Mouse (Mus musculus): ENCODE data around the gene H6pd. TPM values are rescaled to one million over a fixed set of nuclear protein-coding genes. Genes with fewer than 3 reads are reported as not detected.

H6pd gene
- polyA plus RNA-seq, 1 experiment from 2014 or later, result 16.9 TPM

- H3K9ac ChIP-seq, result no peak overlapping the region
- no peak overlapping the region for H3K4me3 ChIP-seq (replicated peaks)
- no peak overlapping the region for H3K27ac ChIP-seq (replicated peaks)
- peaks cover 76% of the 10 kb centered on the region for H3K27me3 ChIP-seq
- H3K36me3 ChIP-seq (replicated peaks), result no peaks in the 10 kb centered on the region
- peaks cover 20% of the 10 kb centered on the region for H3K4me1 ChIP-seq (replicated peaks)
- WGBS (ENCODE audit: insufficient replicate concordance), result 16% methylated on average over 15 of the region's 15 CpGs
- no peaks in the 10 kb centered on the region for H3K9me3 ChIP-seq (replicated peaks)
- peak overlapping the region; percentile 58 for H3K4me2 ChIP-seq
- ATAC-seq (ENCODE audit: insufficient read depth), result no peak; the same call in 1 of the 2 replicates
These were observed 53.2 kb downstream of the H6pd start for GRCm38 (mm10) chr4:149955631-149956030.

- no peak within 1 kb of the TSS; the same call in 1 of the 2 replicates for H3K9ac ChIP-seq
- peaks cover 20% of the 10 kb centered on the region for H3K4me1 ChIP-seq (replicated peaks)
- peaks cover 81% of the 10 kb centered on the region for H3K27me3 ChIP-seq
- under 1% methylated on average over 51 of the region's 51 CpGs for WGBS (ENCODE audit: insufficient replicate concordance)
- H3K36me3 ChIP-seq (replicated peaks), result no peaks in the 10 kb centered on the region
- H3K4me2 ChIP-seq, result peak within 1 kb of the TSS; percentile 82
- no peak within 1 kb of the TSS for H3K27ac ChIP-seq (replicated peaks)
- ATAC-seq (ENCODE audit: insufficient read depth), result peak; percentile 88
- H3K4me3 ChIP-seq (replicated peaks), result peak within 1 kb of the TSS; percentile 56
- H3K9me3 ChIP-seq (replicated peaks), result no peaks in the 10 kb centered on the region
These were observed 53.9 kb downstream of the H6pd start, which contains the start of gene Spsb1 for GRCm38 (mm10) chr4:149954893-149955439. Gene Spsb1, minus strand, starts transcription at chr4:149955043.

- no peak overlapping the region; the same call in 1 of the 2 replicates for H3K9ac ChIP-seq
- H3K27ac ChIP-seq (replicated peaks), result no peak overlapping the region
These were observed 55.0 kb downstream of the H6pd start for GRCm38 (mm10) chr4:149953621-149954481.

GRCm38 (mm10) chr4:149952201-149952600, 56.6 kb downstream of the H6pd start:
- no peaks in the 10 kb centered on the region for H3K9me3 ChIP-seq (replicated peaks)
- no peaks in the 10 kb centered on the region for H3K36me3 ChIP-seq (replicated peaks)
- ATAC-seq (ENCODE audit: insufficient read depth), result no peak
- H3K4me1 ChIP-seq (replicated peaks), result peaks cover 20% of the 10 kb centered on the region
- WGBS (ENCODE audit: insufficient replicate concordance), result 77% methylated on average over 9 of the region's 9 CpGs
- H3K4me2 ChIP-seq, result no peak overlapping the region
- no peak overlapping the region for H3K27ac ChIP-seq (replicated peaks)
- H3K4me3 ChIP-seq (replicated peaks), result no peak overlapping the region
- no peak overlapping the region for H3K9ac ChIP-seq
- H3K27me3 ChIP-seq, result peaks cover 88% of the 10 kb centered on the region

More at GRCm38 (mm10) chr4:149953621-149954481, 55.0 kb downstream of the H6pd start:
- no peaks in the 10 kb centered on the region for H3K9me3 ChIP-seq (replicated peaks)
- peak overlapping the region; percentile 56 for H3K4me3 ChIP-seq (replicated peaks)
- H3K36me3 ChIP-seq (replicated peaks), result no peaks in the 10 kb centered on the region
- peak overlapping the region; percentile 82 for H3K4me2 ChIP-seq
- H3K27me3 ChIP-seq, result peaks cover 89% of the 10 kb centered on the region
- H3K4me1 ChIP-seq (replicated peaks), result peaks cover 20% of the 10 kb centered on the region
- 6% methylated on average over 32 of the region's 32 CpGs for WGBS (ENCODE audit: insufficient replicate concordance)
- ATAC-seq (ENCODE audit: insufficient read depth), result no peak

DNA sequence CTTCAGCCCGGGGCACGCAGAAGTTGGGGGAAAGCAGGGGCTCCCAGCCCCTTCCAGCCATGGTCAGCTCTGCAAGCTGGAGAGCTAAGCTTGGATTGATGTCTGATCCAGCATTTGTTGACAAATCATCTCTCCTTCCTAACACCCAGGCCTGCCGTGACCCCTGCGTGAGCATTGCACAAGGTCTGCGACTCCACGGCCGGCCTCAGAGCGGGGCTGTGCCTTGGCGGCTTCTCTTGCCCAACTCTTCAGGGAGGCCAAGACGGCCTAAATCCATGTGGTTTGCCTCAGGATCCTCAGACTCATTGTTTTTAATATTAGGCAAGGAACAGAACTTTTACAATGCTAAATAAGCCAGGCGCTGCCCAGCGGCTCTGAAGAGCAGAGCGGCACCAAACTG, 57.6 kb downstream of the H6pd start:
- H3K9ac ChIP-seq, result no peak overlapping the region
- no peak overlapping the region for H3K4me2 ChIP-seq
- WGBS (ENCODE audit: insufficient replicate concordance), result 65% methylated on average over 13 of the region's 13 CpGs
- H3K36me3 ChIP-seq (replicated peaks), result no peaks in the 10 kb centered on the region
- no peak overlapping the region for H3K27ac ChIP-seq (replicated peaks)
- H3K9me3 ChIP-seq (replicated peaks), result no peaks in the 10 kb centered on the region
- no peak for ATAC-seq (ENCODE audit: insufficient read depth)
- H3K27me3 ChIP-seq, result peaks cover 87% of the 10 kb centered on the region
- peaks cover 20% of the 10 kb centered on the region for H3K4me1 ChIP-seq (replicated peaks)
- H3K4me3 ChIP-seq (replicated peaks), result no peak overlapping the region

- Histone ChIP-seq H3K27ac (replicated peaks) (no peak overlapping the region), H3K4me2 (no peak overlapping the region), H3K36me3 (replicated peaks) (no peaks in the 10 kb centered on the region), H3K9ac (no peak overlapping the region), H3K4me3 (replicated peaks) (no peak overlapping the region), H3K9me3 (replicated peaks) (no peaks in the 10 kb centered on the region), H3K27me3 (peaks cover 86% of the 10 kb centered on the region), H3K4me1 (replicated peaks) (peaks cover 10% of the 10 kb centered on the region)
- ATAC-seq (ENCODE audit: insufficient read depth), result no peak
- WGBS (ENCODE audit: insufficient replicate concordance), result 66% methylated on average over 13 of the region's 13 CpGs
These were observed 59.1 kb downstream of the H6pd start for GRCm38 (mm10) chr4:149949691-149950090.

GRCm38 (mm10) chr4:149948119-149948518, 60.7 kb downstream of the H6pd start:
- H3K9me3 ChIP-seq (replicated peaks), result no peaks in the 10 kb centered on the region
- no peaks in the 10 kb centered on the region for H3K4me1 ChIP-seq (replicated peaks)
- ATAC-seq (ENCODE audit: insufficient read depth), result no peak
- H3K27ac ChIP-seq (replicated peaks), result no peak overlapping the region
- no peak overlapping the region for H3K9ac ChIP-seq
- no peak overlapping the region for H3K4me2 ChIP-seq
- H3K4me3 ChIP-seq (replicated peaks), result no peak overlapping the region
- H3K36me3 ChIP-seq (replicated peaks), result no peaks in the 10 kb centered on the region
- WGBS (ENCODE audit: insufficient replicate concordance), result 64% methylated on average over 5 of the region's 5 CpGs
- peaks cover 81% of the 10 kb centered on the region for H3K27me3 ChIP-seq

DNA sequence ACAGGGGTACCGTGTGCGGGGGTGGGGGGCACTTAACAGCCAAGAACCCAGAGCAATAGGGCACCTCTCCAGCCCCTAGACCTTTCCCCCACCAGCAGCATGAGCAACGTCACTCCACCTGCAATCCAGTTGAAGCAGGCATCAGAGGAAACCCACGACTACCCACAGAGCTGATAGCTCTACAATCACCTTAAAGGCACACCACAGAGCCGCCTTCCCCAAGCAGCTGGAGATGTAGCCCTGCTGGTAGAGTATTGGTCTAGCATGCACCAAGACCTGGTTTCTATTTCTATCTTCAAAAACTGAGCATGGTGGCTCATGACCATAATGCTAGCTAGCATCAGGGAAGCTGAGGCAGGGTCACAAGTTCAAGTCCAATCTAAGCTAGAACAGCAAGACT, 61.4 kb downstream of the H6pd start:
- ATAC-seq (ENCODE audit: insufficient read depth), result no peak
- Histone ChIP-seq H3K4me1 (replicated peaks) (no peaks in the 10 kb centered on the region), H3K36me3 (replicated peaks) (no peaks in the 10 kb centered on the region), H3K9ac (no peak overlapping the region), H3K4me2 (no peak overlapping the region), H3K4me3 (replicated peaks) (no peak overlapping the region), H3K27ac (replicated peaks) (no peak overlapping the region), H3K27me3 (peaks cover 75% of the 10 kb centered on the region), H3K9me3 (replicated peaks) (no peaks in the 10 kb centered on the region)
- 46% methylated on average over 5 of the region's 5 CpGs for WGBS (ENCODE audit: insufficient replicate concordance)

DNA sequence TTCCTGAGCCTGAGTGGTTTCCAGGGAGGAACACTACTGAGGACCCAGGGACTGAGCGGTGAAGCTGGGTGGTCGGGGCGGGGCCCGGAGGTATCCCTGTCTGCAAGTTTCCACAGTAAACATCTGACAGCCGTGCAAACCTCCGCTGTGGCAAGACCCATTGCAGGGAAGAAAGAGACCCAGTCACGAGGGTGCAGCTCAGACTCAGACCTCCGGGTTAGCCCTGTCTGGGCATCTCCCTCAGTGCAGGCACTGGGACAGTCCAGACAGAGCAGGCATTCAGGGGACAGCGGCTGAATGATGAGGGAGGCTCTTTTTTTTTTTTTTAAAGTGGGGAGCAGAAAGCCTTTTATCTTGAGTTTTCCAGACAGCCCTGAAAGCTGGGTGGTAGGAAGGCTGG, 63.6 kb downstream of the H6pd start:
- H3K27me3 ChIP-seq, result peaks cover 67% of the 10 kb centered on the region
- H3K9me3 ChIP-seq (replicated peaks), result no peaks in the 10 kb centered on the region
- no peaks in the 10 kb centered on the region for H3K4me1 ChIP-seq (replicated peaks)
- H3K9ac ChIP-seq, result no peak overlapping the region
- no peak for ATAC-seq (ENCODE audit: insufficient read depth)
- WGBS (ENCODE audit: insufficient replicate concordance), result 57% methylated on average over 9 of the region's 9 CpGs
- H3K4me3 ChIP-seq (replicated peaks), result no peak overlapping the region
- no peak overlapping the region for H3K4me2 ChIP-seq
- no peaks in the 10 kb centered on the region for H3K36me3 ChIP-seq (replicated peaks)
- no peak overlapping the region for H3K27ac ChIP-seq (replicated peaks)

DNA sequence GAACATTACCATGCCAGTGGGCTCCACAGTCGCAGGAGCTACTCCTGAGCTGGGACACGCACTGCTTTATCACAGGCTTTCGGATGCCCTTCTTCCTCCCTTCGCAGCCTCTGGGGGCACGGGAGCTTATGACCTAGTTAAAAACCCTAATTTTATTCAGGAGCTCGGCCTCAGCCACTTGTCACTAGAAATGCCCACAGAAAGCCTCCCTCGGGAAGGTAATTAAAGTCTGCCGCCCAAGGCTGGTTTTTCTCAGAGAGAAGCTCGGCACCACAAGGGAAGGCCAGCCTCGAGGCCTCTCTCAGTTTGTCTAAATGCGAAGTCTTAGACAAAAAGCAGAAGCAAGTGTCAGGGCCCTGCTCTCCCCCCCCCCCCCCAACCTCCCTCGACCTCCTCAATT, 64.6 kb downstream of the H6pd start:
- H3K36me3 ChIP-seq (replicated peaks), result no peaks in the 10 kb centered on the region
- H3K4me3 ChIP-seq (replicated peaks), result no peak overlapping the region
- H3K4me2 ChIP-seq, result no peak overlapping the region
- no peaks in the 10 kb centered on the region for H3K4me1 ChIP-seq (replicated peaks)
- ATAC-seq (ENCODE audit: insufficient read depth), result no peak
- H3K27ac ChIP-seq (replicated peaks), result no peak overlapping the region
- no peak overlapping the region for H3K9ac ChIP-seq
- 40% methylated on average over 12 of the region's 12 CpGs for WGBS (ENCODE audit: insufficient replicate concordance)
- H3K27me3 ChIP-seq, result peaks cover 68% of the 10 kb centered on the region
- H3K9me3 ChIP-seq (replicated peaks), result no peaks in the 10 kb centered on the region

DNA sequence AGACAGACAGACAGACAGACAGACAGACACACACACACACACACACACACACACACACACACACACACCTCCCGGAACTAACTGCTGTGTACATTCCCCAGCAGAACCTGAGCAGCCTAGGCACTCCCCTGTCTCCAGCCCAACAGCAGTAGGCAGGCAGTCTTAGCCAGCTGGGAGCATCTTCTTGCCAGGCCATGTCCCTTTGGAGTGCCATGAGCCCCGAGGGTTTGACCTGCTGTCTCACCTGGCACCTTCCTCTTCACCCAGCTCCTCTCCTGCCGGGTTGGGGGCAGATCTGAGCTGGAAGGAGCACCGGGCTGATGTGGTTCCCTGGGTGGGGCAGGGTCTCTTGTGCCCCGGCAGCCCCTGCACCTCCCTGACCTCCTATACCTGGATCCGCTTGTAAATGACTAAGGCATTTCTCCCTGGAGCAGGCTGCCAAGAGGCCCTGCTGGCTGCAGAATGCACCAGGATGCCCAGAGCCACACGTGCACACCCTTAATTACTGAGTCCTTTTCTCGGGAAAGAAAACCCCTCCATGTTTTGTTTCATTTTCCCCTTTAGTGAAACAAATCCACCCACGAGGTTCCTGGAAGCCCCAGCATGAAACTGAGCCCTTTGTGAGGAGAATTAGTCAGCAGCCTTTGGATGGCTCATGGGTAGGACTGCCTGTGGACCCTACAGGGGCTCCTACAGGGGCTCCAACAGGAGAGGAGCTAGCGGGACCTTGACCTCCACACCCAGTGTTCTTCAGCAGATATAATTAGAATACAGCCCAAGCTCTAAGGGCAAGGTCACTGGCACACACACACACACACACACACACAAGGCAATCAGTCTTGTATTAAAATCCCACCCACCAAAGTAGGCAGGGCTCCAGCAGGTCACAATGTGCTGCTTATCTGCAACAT, 65.7 kb downstream of the H6pd start:
- Histone ChIP-seq H3K4me2 (no peak overlapping the region), H3K9me3 (replicated peaks) (no peaks in the 10 kb centered on the region), H3K4me3 (replicated peaks) (no peak overlapping the region), H3K27ac (replicated peaks) (no peak overlapping the region), H3K9ac (no peak overlapping the region), H3K4me1 (replicated peaks) (no peaks in the 10 kb centered on the region), H3K36me3 (replicated peaks) (no peaks in the 10 kb centered on the region), H3K27me3 (peaks cover 60% of the 10 kb centered on the region)
- WGBS (ENCODE audit: insufficient replicate concordance), result 46% methylated on average over 10 of the region's 10 CpGs
- ATAC-seq (ENCODE audit: insufficient read depth), result no peak

All from liver, embryonic 15.5 days (tissue).